Mouse (Mus musculus) neural tube, embryonic 14.5 days (tissue): ENCODE results near the gene Rhof. TPM values are rescaled to one million over a fixed set of nuclear protein-coding genes. Genes with fewer than 3 reads are reported as not detected.

Experiments used
- ATAC-seq: fragments of 200-750 bp; cut with Nextera tagmentation; 2 replicates; pipeline ENCODE4 v1.8.0; 2017; ENCODE audit warnings: low read depth, mild to moderate bottlenecking, moderate TSS enrichment, moderate library complexity
- H3K27ac ChIP-seq: fragments of 300-500 bp; sonication (generic); 2 replicates; pipeline ENCODE4 v1.5.1; 2014; ENCODE audit warnings: low read depth, mild to moderate bottlenecking, control low read depth, low read length, moderate library complexity, mixed read lengths
- H3K27me3 ChIP-seq: fragments of 300-500 bp; sonication (generic); 2 replicates; pipeline ENCODE4 v1.6.1; 2014; ENCODE audit warnings: low read length; ENCODE audit not compliant: control insufficient read depth, insufficient read depth
- H3K36me3 ChIP-seq: fragments of 300-500 bp; sonication (generic); 2 replicates; pipeline ENCODE4 v1.6.1; 2014; ENCODE audit warnings: low read length, mixed read lengths; ENCODE audit not compliant: control insufficient read depth, insufficient read depth
- H3K4me1 ChIP-seq: fragments of 300-500 bp; sonication (generic); 2 replicates; pipeline ENCODE4 v1.6.1; 2014; ENCODE audit warnings: low read length; ENCODE audit not compliant: control insufficient read depth, insufficient read depth
- H3K4me2 ChIP-seq: fragments of 300-500 bp; sonication (generic); 2 replicates; pipeline ENCODE4 v1.6.1; 2014; ENCODE audit warnings: mild to moderate bottlenecking, low read depth, low read length, control low read depth
- H3K4me3 ChIP-seq: fragments of 300-500 bp; sonication (generic); 2 replicates; pipeline ENCODE4 v1.5.1; 2014; ENCODE audit warnings: low read depth, low read length, control low read depth, mixed read lengths
- H3K9ac ChIP-seq: fragments of 300-500 bp; sonication (generic); replicated peaks from 2 replicates; pipeline ENCODE4 v1.6.1; 2014; ENCODE audit warnings: low read depth, mild to moderate bottlenecking, control low read depth, low read length, mixed read lengths
- H3K9me3 ChIP-seq: fragments of 300-500 bp; sonication (generic); 2 replicates; pipeline ENCODE4 v1.6.1; 2016; ENCODE audit warnings: low read length; ENCODE audit not compliant: control insufficient read depth
- WGBS: fragments of 180-500 bp; shearing (Covaris S2); extraction: QIAGEN DNeasy Blood & Tissue Kit; methylation state at CpG from one replicate; pipeline ENCODE4 v1.1.7; 2014; 5-methylcytosine and 5-hydroxymethylcytosine counted together
- polyA plus RNA-seq: library from polyadenylated mRNA; unstranded; fragments of >200 nt; fragmentation: Nextera tagmentation; extraction: Ambion mirVana; gene quantifications from 2 replicates; pipeline ENCODE4 v1.2.1, GENCODE M21; 2014

Rhof gene
- polyA plus RNA-seq, 1 experiment from 2014 or later, result 13.1 TPM

GRCm38 (mm10) chr5:123133784-123134143 is 1.3 kb upstream of the Rhof start:
- Histone ChIP-seq H3K4me3 (peak overlapping the region; percentile 9; the same call in 1 of the 2 replicates), H3K4me1 (peaks cover 62% of the 10 kb centered on the region), H3K36me3 (peaks cover 16% of the 10 kb centered on the region; the same call in 1 of the 2 replicates), H3K9me3 (no peaks in the 10 kb centered on the region), H3K9ac (0 out of 2 replicates have a peak overlapping the region, but pooled peaks have one; percentile 11), H3K4me2 (peak overlapping the region; percentile 100), H3K27me3 (no peaks in the 10 kb centered on the region), H3K27ac (peak overlapping the region; percentile 100)
- ATAC-seq, result no peak
- WGBS, result 15% methylated on average over 6 of the region's 7 CpGs

- Histone ChIP-seq H3K27me3 (no peaks in the 10 kb centered on the region), H3K9me3 (no peaks in the 10 kb centered on the region), H3K4me2 (peak overlapping the region; percentile 100), H3K4me1 (peaks cover 62% of the 10 kb centered on the region), H3K4me3 (peak overlapping the region; percentile 9), H3K9ac (0 out of 2 replicates have a peak overlapping the region, but pooled peaks have one; percentile 11), H3K36me3 (peaks cover 16% of the 10 kb centered on the region; the same call in 1 of the 2 replicates), H3K27ac (peak overlapping the region; percentile 100)
- 24% methylated on average over 18 of the region's 18 CpGs for WGBS
- ATAC-seq, result no peak
Measured at GRCm38 (mm10) chr5:123133083-123133783, 741 bp upstream of the Rhof start.

GRCm38 (mm10) chr5:123130814-123131148 is 1.7 kb downstream of the Rhof start:
- 94% methylated on average over 5 of the region's 5 CpGs for WGBS
- Histone ChIP-seq H3K4me1 (peaks cover 44% of the 10 kb centered on the region), H3K36me3 (peaks cover 17% of the 10 kb centered on the region; the same call in 1 of the 2 replicates), H3K27me3 (no peaks in the 10 kb centered on the region), H3K9ac (no peak overlapping the region), H3K9me3 (no peaks in the 10 kb centered on the region), H3K4me2 (no peak overlapping the region), H3K4me3 (no peak overlapping the region), H3K27ac (no peak overlapping the region)
- ATAC-seq, result no peak

- 91% methylated on average over 9 of the region's 9 CpGs for WGBS
- peaks cover 20% of the 10 kb centered on the region; the same call in 1 of the 2 replicates for H3K36me3 ChIP-seq
Measured at GRCm38 (mm10) chr5:123130030-123130813, 2.3 kb downstream of the Rhof start.

GRCm38 (mm10) chr5:123129170-123129757 is 3.2 kb downstream of the Rhof start:
- Histone ChIP-seq H3K27me3 (no peaks in the 10 kb centered on the region), H3K4me1 (peaks cover 29% of the 10 kb centered on the region), H3K4me3 (no peak overlapping the region), H3K27ac (no peak overlapping the region), H3K36me3 (peaks cover 17% of the 10 kb centered on the region; the same call in 1 of the 2 replicates), H3K9me3 (no peaks in the 10 kb centered on the region), H3K4me2 (no peak overlapping the region), H3K9ac (no peak overlapping the region)
- no peak for ATAC-seq
- 89% methylated on average over 10 of the region's 10 CpGs for WGBS

More at GRCm38 (mm10) chr5:123130030-123130813, 2.3 kb downstream of the Rhof start:
- no peaks in the 10 kb centered on the region for H3K9me3 ChIP-seq
- H3K27ac ChIP-seq, result no peak overlapping the region
- H3K9ac ChIP-seq, result no peak overlapping the region
- H3K27me3 ChIP-seq, result no peaks in the 10 kb centered on the region
- H3K4me1 ChIP-seq, result peaks cover 38% of the 10 kb centered on the region
- H3K4me2 ChIP-seq, result no peak overlapping the region
- no peak overlapping the region for H3K4me3 ChIP-seq
- ATAC-seq, result no peak

GRCm38 (mm10) chr5:123128426-123129169 is 3.9 kb downstream of the Rhof start:
- Histone ChIP-seq H3K4me2 (no peak overlapping the region), H3K9ac (no peak overlapping the region), H3K27me3 (no peaks in the 10 kb centered on the region), H3K4me1 (peaks cover 22% of the 10 kb centered on the region), H3K36me3 (peaks cover 17% of the 10 kb centered on the region; the same call in 1 of the 2 replicates), H3K4me3 (no peak overlapping the region), H3K9me3 (no peaks in the 10 kb centered on the region), H3K27ac (no peak overlapping the region)
- ATAC-seq, result no peak
- WGBS, result 56% methylated on average over 10 of the region's 10 CpGs

- H3K4me3 ChIP-seq, result no peak overlapping the region
- H3K9ac ChIP-seq, result no peak overlapping the region
- 0 out of 2 replicates have a peak, but pooled peaks cover 16% of the 10 kb centered on the region for H3K36me3 ChIP-seq
- no peak for ATAC-seq
- H3K4me1 ChIP-seq, result peaks cover 7% of the 10 kb centered on the region
- 75% methylated on average over 6 of the region's 6 CpGs for WGBS
- H3K27ac ChIP-seq, result no peak overlapping the region
- H3K27me3 ChIP-seq, result no peaks in the 10 kb centered on the region
- H3K9me3 ChIP-seq, result no peaks in the 10 kb centered on the region
- H3K4me2 ChIP-seq, result no peak overlapping the region
Measured at GRCm38 (mm10) chr5:123127031-123127430, 5.5 kb downstream of the Rhof start.

GRCm38 (mm10) chr5:123125638-123126406 is 6.7 kb downstream of the Rhof start:
- Histone ChIP-seq H3K9ac (no peak overlapping the region), H3K4me1 (no peaks in the 10 kb centered on the region), H3K36me3 (0 out of 2 replicates have a peak, but pooled peaks cover 16% of the 10 kb centered on the region), H3K9me3 (no peaks in the 10 kb centered on the region), H3K27me3 (no peaks in the 10 kb centered on the region), H3K4me3 (no peak overlapping the region), H3K27ac (no peak overlapping the region), H3K4me2 (no peak overlapping the region)
- 89% methylated on average over 18 of the region's 18 CpGs for WGBS
- ATAC-seq, result no peak
